Mouse (Mus musculus): ENCODE measurements around the gene Kifc3. TPM values are rescaled to one million over a fixed set of nuclear protein-coding genes. Genes with fewer than 3 reads are reported as not detected.

Kifc3 gene
- polyA plus RNA-seq, 1 experiment, result 15.9 TPM

GRCm38 (mm10) chr8:95203326-95204038 lies 870 bp upstream of the Kifc3 start:
- Histone ChIP-seq H3K4me1 (ENCODE audit: control insufficient read depth, insufficient read depth, low read length) (no peaks in the 10 kb centered on the region), H3K4me3 (ENCODE audit: insufficient read depth, low read length) (no peak overlapping the region), H3K27ac (ENCODE audit: insufficient read depth, low read depth, low read length) (no peak overlapping the region)
- TF ChIP-seq POLR2A (IDR thresholded peaks at IDR 0.05; ENCODE audit: borderline replicate concordance, low read depth, low read length), result no peak
- TF ChIP-seq CTCF (IDR thresholded peaks at IDR 0.05; ENCODE audit: low read depth, low read length), result no peak

GRCm38 (mm10) chr8:95202056-95202570 lies 499 bp downstream of the Kifc3 start:
- H3K4me3 ChIP-seq (ENCODE audit: insufficient read depth, low read length), result no peak overlapping the region
- TF ChIP-seq CTCF (IDR thresholded peaks at IDR 0.05; ENCODE audit: low read depth, low read length), result no peak
- no peak for TF ChIP-seq POLR2A (IDR thresholded peaks at IDR 0.05; ENCODE audit: borderline replicate concordance, low read depth, low read length)
- no peak overlapping the region for H3K27ac ChIP-seq (ENCODE audit: insufficient read depth, low read depth, low read length)
- no peaks in the 10 kb centered on the region for H3K4me1 ChIP-seq (ENCODE audit: control insufficient read depth, insufficient read depth, low read length)

- Histone ChIP-seq H3K27ac (ENCODE audit: insufficient read depth, low read depth, low read length) (no peak overlapping the region), H3K4me3 (ENCODE audit: insufficient read depth, low read length) (no peak overlapping the region), H3K4me1 (ENCODE audit: control insufficient read depth, insufficient read depth, low read length) (no peaks in the 10 kb centered on the region)
- TF ChIP-seq POLR2A (IDR thresholded peaks at IDR 0.05; ENCODE audit: borderline replicate concordance, low read depth, low read length) (no peak), CTCF (IDR thresholded peaks at IDR 0.05; ENCODE audit: low read depth, low read length) (no peak)
These were observed 1.1 kb downstream of the Kifc3 start for GRCm38 (mm10) chr8:95201491-95201890.

GRCm38 (mm10) chr8:95200001-95200405 lies 2.6 kb downstream of the Kifc3 start:
- Histone ChIP-seq H3K27ac (ENCODE audit: insufficient read depth, low read depth, low read length) (no peak overlapping the region), H3K4me1 (ENCODE audit: control insufficient read depth, insufficient read depth, low read length) (no peaks in the 10 kb centered on the region), H3K4me3 (ENCODE audit: insufficient read depth, low read length) (no peak overlapping the region)
- TF ChIP-seq CTCF (IDR thresholded peaks at IDR 0.05; ENCODE audit: low read depth, low read length) (no peak), POLR2A (IDR thresholded peaks at IDR 0.05; ENCODE audit: borderline replicate concordance, low read depth, low read length) (no peak)

- Histone ChIP-seq H3K27ac (ENCODE audit: insufficient read depth, low read depth, low read length) (no peak overlapping the region), H3K4me3 (ENCODE audit: insufficient read depth, low read length) (no peak overlapping the region), H3K4me1 (ENCODE audit: control insufficient read depth, insufficient read depth, low read length) (no peaks in the 10 kb centered on the region)
- TF ChIP-seq CTCF (IDR thresholded peaks at IDR 0.05; ENCODE audit: low read depth, low read length) (no peak), POLR2A (IDR thresholded peaks at IDR 0.05; ENCODE audit: borderline replicate concordance, low read depth, low read length) (no peak)
These were observed 6.9 kb downstream of the Kifc3 start for GRCm38 (mm10) chr8:95195728-95196127.

- Histone ChIP-seq H3K4me1 (ENCODE audit: control insufficient read depth, insufficient read depth, low read length) (no peaks in the 10 kb centered on the region), H3K4me3 (ENCODE audit: insufficient read depth, low read length) (no peak overlapping the region), H3K27ac (ENCODE audit: insufficient read depth, low read depth, low read length) (no peak overlapping the region)
- TF ChIP-seq POLR2A (IDR thresholded peaks at IDR 0.05; ENCODE audit: borderline replicate concordance, low read depth, low read length), result no peak
- TF ChIP-seq CTCF (IDR thresholded peaks at IDR 0.05; ENCODE audit: low read depth, low read length), result no peak
These were observed 11.0 kb downstream of the Kifc3 start for GRCm38 (mm10) chr8:95191497-95192175.

GRCm38 (mm10) chr8:95187579-95187978 lies 15.0 kb downstream of the Kifc3 start:
- H3K4me1 ChIP-seq (ENCODE audit: control insufficient read depth, insufficient read depth, low read length), result no peaks in the 10 kb centered on the region
- H3K27ac ChIP-seq (ENCODE audit: insufficient read depth, low read depth, low read length), result no peak overlapping the region
- H3K4me3 ChIP-seq (ENCODE audit: insufficient read depth, low read length), result no peak overlapping the region
- no peak for TF ChIP-seq CTCF (IDR thresholded peaks at IDR 0.05; ENCODE audit: low read depth, low read length)
- no peak for TF ChIP-seq POLR2A (IDR thresholded peaks at IDR 0.05; ENCODE audit: borderline replicate concordance, low read depth, low read length)

- Histone ChIP-seq H3K4me1 (ENCODE audit: control insufficient read depth, insufficient read depth, low read length) (no peaks in the 10 kb centered on the region), H3K4me3 (ENCODE audit: insufficient read depth, low read length) (no peak overlapping the region), H3K27ac (ENCODE audit: insufficient read depth, low read depth, low read length) (no peak overlapping the region)
- TF ChIP-seq CTCF (IDR thresholded peaks at IDR 0.05; ENCODE audit: low read depth, low read length), result no peak
- TF ChIP-seq POLR2A (IDR thresholded peaks at IDR 0.05; ENCODE audit: borderline replicate concordance, low read depth, low read length), result no peak
These were observed 16.6 kb downstream of the Kifc3 start for GRCm38 (mm10) chr8:95185891-95186513.

- no peak overlapping the region for H3K4me3 ChIP-seq (ENCODE audit: insufficient read depth, low read length)
- TF ChIP-seq CTCF (IDR thresholded peaks at IDR 0.05; ENCODE audit: low read depth, low read length), result no peak
- no peak for TF ChIP-seq POLR2A (IDR thresholded peaks at IDR 0.05; ENCODE audit: borderline replicate concordance, low read depth, low read length)
- H3K4me1 ChIP-seq (ENCODE audit: control insufficient read depth, insufficient read depth, low read length), result no peaks in the 10 kb centered on the region
- H3K27ac ChIP-seq (ENCODE audit: insufficient read depth, low read depth, low read length), result no peak overlapping the region
These were observed 17.5 kb downstream of the Kifc3 start for GRCm38 (mm10) chr8:95185104-95185503.

- Histone ChIP-seq H3K4me3 (ENCODE audit: insufficient read depth, low read length) (no peak overlapping the region), H3K27ac (ENCODE audit: insufficient read depth, low read depth, low read length) (no peak overlapping the region)
- no peak for TF ChIP-seq POLR2A (IDR thresholded peaks at IDR 0.05; ENCODE audit: borderline replicate concordance, low read depth, low read length)
- no peak for TF ChIP-seq CTCF (IDR thresholded peaks at IDR 0.05; ENCODE audit: low read depth, low read length)
These were observed 18.4 kb downstream of the Kifc3 start for GRCm38 (mm10) chr8:95184171-95184570.

More at GRCm38 (mm10) chr8:95184171-95184570, 18.4 kb downstream of the Kifc3 start:
- no peaks in the 10 kb centered on the region for H3K4me1 ChIP-seq (ENCODE audit: control insufficient read depth, insufficient read depth, low read length)

Data from bone marrow macrophage, adult 2 months (primary cell).